In the genomic region with DNA sequence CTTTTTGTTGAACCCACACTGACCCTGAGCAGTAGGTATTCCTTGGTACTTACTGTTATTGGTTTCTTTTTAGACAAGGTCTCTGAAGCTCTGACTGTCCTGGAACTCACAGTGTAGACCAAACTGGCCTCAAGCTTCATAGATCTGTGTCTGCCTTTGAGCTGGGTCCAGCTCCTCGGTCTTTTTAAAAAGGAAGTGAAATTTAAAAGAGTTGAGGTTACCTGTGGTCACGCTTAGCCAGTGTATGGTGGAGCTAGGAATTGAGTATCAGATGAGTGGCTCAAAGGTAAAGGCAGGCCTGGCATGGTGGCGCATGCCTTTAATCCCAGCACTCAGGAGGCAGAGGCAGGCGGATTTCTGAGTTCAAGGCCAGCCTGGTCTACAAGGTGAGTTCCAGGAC, we compare ENCODE assay signal across 8 mouse cellular contexts. TPM values are rescaled to one million over a fixed set of nuclear protein-coding genes. Genes with fewer than 3 reads are reported as not detected.
A peak's percentile ranks its signal among the peaks of the same experiment; 100 is the strongest.
DNase-seq lines count a peak whose midpoint lies in the region; ATAC-seq and TF ChIP-seq lines count a peak whose summit lies in the region.

No protein-coding gene starts in this region.

- H3K27ac ChIP-seq in kidney, postnatal 0 days, result no peak overlapping the region
- no peak overlapping the region for H3K27ac ChIP-seq in embryonic facial prominence, embryonic 11.5 days (replicated peaks; ENCODE audit: low read depth, low read length)
- H3K27ac ChIP-seq in intestine, embryonic 16.5 days (ENCODE audit: low read length), result no peak overlapping the region; the same call in 1 of the 2 replicates
- H3K27ac ChIP-seq in neural tube, embryonic 14.5 days (ENCODE audit: low read depth, low read length), result peak overlapping the region; percentile 60; the same call in 1 of the 2 replicates

- H3K4me3 ChIP-seq in kidney, postnatal 0 days (replicated peaks; ENCODE audit: low read depth, low read length), result peak overlapping the region; percentile 36
- H3K4me3 ChIP-seq in embryonic facial prominence, embryonic 11.5 days (ENCODE audit: low read depth, low read length), result peak overlapping the region; percentile 56
- H3K4me3 ChIP-seq in intestine, embryonic 16.5 days (ENCODE audit: low read length), result peak overlapping the region; percentile 55
- H3K4me3 ChIP-seq in neural tube, embryonic 14.5 days (ENCODE audit: low read depth, low read length), result peak overlapping the region; percentile 34; the same call in 1 of the 2 replicates

- H3K9ac ChIP-seq in kidney, postnatal 0 days (ENCODE audit: low read depth, low read length), result no peak overlapping the region
- peak overlapping the region; percentile 49 for H3K9ac ChIP-seq in embryonic facial prominence, embryonic 11.5 days (replicated peaks; ENCODE audit: low read length)
- peak overlapping the region; percentile 55; the same call in 1 of the 2 replicates for H3K9ac ChIP-seq in intestine, embryonic 16.5 days (ENCODE audit: low read depth, low read length)
- H3K9ac ChIP-seq in neural tube, embryonic 14.5 days (replicated peaks; ENCODE audit: low read depth, low read length), result no peak overlapping the region

- no peak for DNase-seq in kidney, postnatal 0 days (ENCODE audit: low spot score)
- DNase-seq in kidney, postnatal 4 days, result no peak
- no peak for DNase-seq in embryonic facial prominence, embryonic 11.5 days (ENCODE audit: low spot score)
- no peak for DNase-seq in gastrocnemius, postnatal 36 days
- no peak for DNase-seq in cerebellum, adult 18-20 months
- no peak for DNase-seq in thymus, adult 18-20 months

- no peaks in the 10 kb centered on the region for H3K9me3 ChIP-seq in kidney, postnatal 0 days (replicated peaks; ENCODE audit: low read length)
- no peaks in the 10 kb centered on the region for H3K9me3 ChIP-seq in embryonic facial prominence, embryonic 11.5 days (replicated peaks; ENCODE audit: control insufficient read depth, low read length)
- no peaks in the 10 kb centered on the region for H3K9me3 ChIP-seq in intestine, embryonic 16.5 days (ENCODE audit: control insufficient read depth, low read length)
- H3K9me3 ChIP-seq in neural tube, embryonic 14.5 days (ENCODE audit: control insufficient read depth, low read length), result no peaks in the 10 kb centered on the region

- peaks cover 4% of the 10 kb centered on the region; the same call in 1 of the 2 replicates for H3K4me1 ChIP-seq in kidney, postnatal 0 days (replicated peaks; ENCODE audit: insufficient read depth, low read length)
- no peaks in the 10 kb centered on the region for H3K4me1 ChIP-seq in embryonic facial prominence, embryonic 11.5 days (ENCODE audit: control insufficient read depth, insufficient read depth, low read length)
- H3K4me1 ChIP-seq in intestine, embryonic 16.5 days (ENCODE audit: control insufficient read depth, insufficient read depth, low read length), result peaks cover 6% of the 10 kb centered on the region; the same call in 1 of the 2 replicates
- H3K4me1 ChIP-seq in neural tube, embryonic 14.5 days (ENCODE audit: control insufficient read depth, insufficient read depth, low read length), result no peaks in the 10 kb centered on the region

- no peak for ATAC-seq in kidney, postnatal 0 days (replicated peaks; ENCODE audit: low FRiP score, low read depth)
- ATAC-seq in embryonic facial prominence, embryonic 11.5 days (replicated peaks; ENCODE audit: insufficient number of reproducible peaks, low FRiP score, low TSS enrichment, low read depth), result no peak
- ATAC-seq in intestine, embryonic 16.5 days, result no peak
- no peak for ATAC-seq in neural tube, embryonic 14.5 days (ENCODE audit: low read depth)

- TF ChIP-seq CTCF in kidney, postnatal 0 days (IDR thresholded peaks at IDR 0.05; ENCODE audit: low read depth), result no peak

- WGBS in kidney, postnatal 0 days, result 74% methylated on average over 4 of the region's 4 CpGs
- 53% methylated on average over 4 of the region's 4 CpGs for WGBS in embryonic facial prominence, embryonic 11.5 days
- WGBS in intestine, embryonic 16.5 days, result 77% methylated on average over 4 of the region's 4 CpGs
- 74% methylated on average over 4 of the region's 4 CpGs for WGBS in neural tube, embryonic 14.5 days

- H3K36me3 ChIP-seq in kidney, postnatal 0 days (ENCODE audit: insufficient read depth, low read length), result no peaks in the 10 kb centered on the region
- no peaks in the 10 kb centered on the region for H3K36me3 ChIP-seq in embryonic facial prominence, embryonic 11.5 days (replicated peaks; ENCODE audit: control insufficient read depth, insufficient read depth, low read depth, low read length)
- no peaks in the 10 kb centered on the region for H3K36me3 ChIP-seq in intestine, embryonic 16.5 days (ENCODE audit: control insufficient read depth, insufficient read depth, low read length)
- H3K36me3 ChIP-seq in neural tube, embryonic 14.5 days (ENCODE audit: control insufficient read depth, insufficient read depth, low read length), result no peaks in the 10 kb centered on the region

- peak overlapping the region; percentile 88 for H3K4me2 ChIP-seq in kidney, postnatal 0 days (ENCODE audit: low read length)
- peak overlapping the region; percentile 87 for H3K4me2 ChIP-seq in embryonic facial prominence, embryonic 11.5 days (ENCODE audit: low read depth, low read length)
- peak overlapping the region; percentile 83 for H3K4me2 ChIP-seq in intestine, embryonic 16.5 days (ENCODE audit: low read depth, low read length)
- peak overlapping the region; percentile 88 for H3K4me2 ChIP-seq in neural tube, embryonic 14.5 days (ENCODE audit: low read depth, low read length)

- no peaks in the 10 kb centered on the region for H3K27me3 ChIP-seq in kidney, postnatal 0 days (ENCODE audit: insufficient read depth, low read length)
- no peaks in the 10 kb centered on the region for H3K27me3 ChIP-seq in embryonic facial prominence, embryonic 11.5 days (ENCODE audit: control insufficient read depth, insufficient read depth, low read length)
- no peaks in the 10 kb centered on the region for H3K27me3 ChIP-seq in intestine, embryonic 16.5 days (replicated peaks; ENCODE audit: control insufficient read depth, insufficient read depth, low read length)
- no peaks in the 10 kb centered on the region for H3K27me3 ChIP-seq in neural tube, embryonic 14.5 days (ENCODE audit: control insufficient read depth, insufficient read depth, low read length)

- intact Hi-C loops in gastrocnemius, postnatal 36 days (cut with DNase I), result no loop called here

RNA-seq across cellular contexts. Expression of a gene that starts 0.9 kb away (rescaled TPM):
- polyA plus RNA-seq in kidney, postnatal 0 days (2015; fragmentation: Nextera tagmentation; extraction: Ambion mirVana), result 2.0 and 2.2 TPM in 2 replicates
- polyA plus RNA-seq in embryonic facial prominence, embryonic 11.5 days (2014; fragmentation: Nextera tagmentation; extraction: Ambion mirVana), result 12.9 and 14.2 TPM in 2 replicates
- 5.5 and 5.7 TPM in 2 replicates for polyA plus RNA-seq in intestine, embryonic 16.5 days (2015; fragmentation: Nextera tagmentation; extraction: Ambion mirVana)
- polyA plus RNA-seq in neural tube, embryonic 14.5 days (2014; fragmentation: Nextera tagmentation; extraction: Ambion mirVana), result 7.6 and 10.9 TPM in 2 replicates
- 10 to 100 TPM; 26.3 to 28.7 TPM for total RNA-seq in gastrocnemius, postnatal 36 days (2021)

Comparison
In these comparisons a context has a peak if more than half of its experiments do, and no peak if none do; other contexts are left out.
1. H3K9ac ChIP-seq: peak in embryonic facial prominence, embryonic 11.5 days (single experiment) and intestine, embryonic 16.5 days (single experiment); none in kidney, postnatal 0 days (single experiment) and neural tube, embryonic 14.5 days (single experiment).
2. Peak in every context shown above with its lines, with median percentiles within 50 percentile points of each other: H3K4me2 ChIP-seq and H3K4me3 ChIP-seq.